Mouse (Mus musculus) CH12.LX (cell line): ENCODE data around the gene Bcat1. TPM values are rescaled to one million over a fixed set of nuclear protein-coding genes. Genes with fewer than 3 reads are reported as not detected.

Experiments used
- DNase-seq: peaks from one replicate; pipeline ENCODE4 v3.0.0-alpha.2; 2013; ENCODE audit errors: extremely low read depth
- H3K27ac ChIP-seq: 2 replicates; pipeline ENCODE4 v1.5.1; 2012; ENCODE audit warnings: low read depth, mild to moderate bottlenecking, control low read depth, moderate library complexity; ENCODE audit not compliant: insufficient read depth
- H3K27me3 ChIP-seq: replicated peaks from 2 replicates; pipeline ENCODE3; 2012; ENCODE audit warnings: inconsistent platforms
- H3K36me3 ChIP-seq, 2 experiments: replicated peaks in 1 of 2; 2 replicates each; pipeline versions ENCODE3 to v1.6.1; 2012; ENCODE audit warnings: inconsistent platforms in 1 of 2, low read length in 1 of 2, mild to moderate bottlenecking in 1 of 2, mixed read lengths in 1 of 2, moderate library complexity in 1 of 2; ENCODE audit not compliant: control insufficient read depth in 1 of 2, insufficient read depth in 1 of 2
- H3K4me1 ChIP-seq, 2 experiments: 2 replicates each; pipeline ENCODE4 v1.6.1; 2012; ENCODE audit warnings: inconsistent platforms in 1 of 2, moderate library complexity in 1 of 2; ENCODE audit not compliant: insufficient read depth in 2 of 2, control insufficient read depth in 1 of 2
- H3K4me2 ChIP-seq: 2 replicates; pipeline ENCODE4 v1.6.1; 2012; ENCODE audit warnings: low read depth, mild to moderate bottlenecking, control low read depth; ENCODE audit not compliant: poor library complexity, insufficient read depth, severe bottlenecking
- H3K4me3 ChIP-seq, 3 experiments: fragments of 150-350 bp in 1 of 3; sonication (generic) in 1 of 3; replicated peaks in 1 of 3; 2 replicates each; pipeline versions ENCODE3 to v1.5.1; 2011 to 2012; ENCODE audit warnings: low read depth in 2 of 3, low read length in 2 of 3, mild to moderate bottlenecking in 2 of 3, moderate library complexity in 2 of 3, control low read depth in 1 of 3, improper control_type of control experiment in 1 of 3, inconsistent platforms in 1 of 3, mixed read lengths in 1 of 3; ENCODE audit not compliant: poor library complexity in 1 of 3
- H3K79me2 ChIP-seq: replicated peaks from 2 replicates; pipeline ENCODE4 v1.6.1; 2012; ENCODE audit warnings: mild to moderate bottlenecking, moderate library complexity; ENCODE audit not compliant: control insufficient read depth, poor library complexity, insufficient read depth, severe bottlenecking; ENCODE audit errors: extremely low read depth
- H3K9ac ChIP-seq: 2 replicates; pipeline ENCODE4 v1.6.1; 2012; ENCODE audit warnings: low read depth, mild to moderate bottlenecking, control low read depth, moderate library complexity; ENCODE audit not compliant: insufficient read depth
- H3K9me3 ChIP-seq: replicated peaks from 2 replicates; pipeline ENCODE3; 2012; ENCODE audit warnings: low read length, inconsistent platforms, mixed read lengths
- BHLHE40 ChIP-seq: IDR thresholded peaks from 2 replicates; pipeline ENCODE4 v1.6.1; 2011; ENCODE audit warnings: mild to moderate bottlenecking, low read depth, low read length, improper control_type of control experiment
- CHD1 ChIP-seq: IDR thresholded peaks from 2 replicates; pipeline ENCODE4 v1.6.1; 2012; ENCODE audit warnings: low read depth, low read length, improper control_type of control experiment, inconsistent platforms
- ELF1 ChIP-seq: IDR thresholded peaks from 2 replicates; pipeline ENCODE4 v1.6.1; 2014; ENCODE audit warnings: low read depth, mild to moderate bottlenecking, inconsistent platforms, low read length, improper control_type of control experiment
- EP300 ChIP-seq: IDR thresholded peaks from 2 replicates; pipeline ENCODE4 v1.6.1; 2011; ENCODE audit warnings: low read length, improper control_type of control experiment
- GABPA ChIP-seq: IDR thresholded peaks from 2 replicates; pipeline ENCODE4 v1.6.1; 2012; ENCODE audit warnings: low read depth, low read length, improper control_type of control experiment, inconsistent platforms; ENCODE audit not compliant: insufficient replicate concordance
- HCFC1 ChIP-seq: IDR thresholded peaks from 2 replicates; pipeline ENCODE4 v1.6.1; 2012; ENCODE audit warnings: low read depth, mild to moderate bottlenecking, inconsistent platforms, low read length, improper control_type of control experiment
- IRF4 ChIP-seq: IDR thresholded peaks from 2 replicates; pipeline ENCODE4 v1.6.1; 2014; ENCODE audit warnings: low read depth, mild to moderate bottlenecking, inconsistent platforms, low read length, improper control_type of control experiment
- JUN ChIP-seq: IDR thresholded peaks from 2 replicates; pipeline ENCODE4 v1.6.1; 2011; ENCODE audit warnings: low read depth, mild to moderate bottlenecking, low read length, improper control_type of control experiment, moderate library complexity; ENCODE audit not compliant: insufficient read depth
- JUND ChIP-seq: conservative IDR thresholded peaks from 2 replicates; pipeline ENCODE4 v1.6.1; 2011; ENCODE audit warnings: low read depth, low read length, improper control_type of control experiment
- KAT2A ChIP-seq: IDR thresholded peaks from 2 replicates; pipeline ENCODE4 v1.6.1; 2012; ENCODE audit warnings: low read length, improper control_type of control experiment, inconsistent platforms; ENCODE audit not compliant: insufficient replicate concordance
- MAFK ChIP-seq: IDR thresholded peaks from 2 replicates; pipeline ENCODE4 v1.6.1; 2011; ENCODE audit warnings: low read length, improper control_type of control experiment; ENCODE audit not compliant: insufficient replicate concordance
- MAX ChIP-seq: IDR thresholded peaks from 2 replicates; pipeline ENCODE4 v1.6.1; 2011; ENCODE audit warnings: low read length, improper control_type of control experiment
- MEF2A ChIP-seq: IDR thresholded peaks from 2 replicates; pipeline ENCODE4 v1.6.1; 2014; ENCODE audit warnings: low read depth, mild to moderate bottlenecking, inconsistent platforms, low read length, improper control_type of control experiment, borderline replicate concordance
- MXI1 ChIP-seq: IDR thresholded peaks from 2 replicates; pipeline ENCODE4 v1.6.1; 2011; ENCODE audit warnings: mild to moderate bottlenecking, low read depth, low read length, improper control_type of control experiment
- MYC ChIP-seq: IDR thresholded peaks from 2 replicates; pipeline ENCODE4 v1.6.1; 2011; ENCODE audit warnings: low read depth, mild to moderate bottlenecking, improper control_type of control experiment, low read length
- NELFE ChIP-seq: IDR thresholded peaks from 2 replicates; pipeline ENCODE4 v1.6.1; 2011; ENCODE audit warnings: low read depth, low read length, improper control_type of control experiment
- POLR2AphosphoS2 ChIP-seq: IDR thresholded peaks from 2 replicates; pipeline ENCODE4 v1.6.1; 2011; ENCODE audit warnings: low read depth, low read length, improper control_type of control experiment
- RAD21 ChIP-seq: IDR thresholded peaks from 2 replicates; pipeline ENCODE4 v1.6.1; 2011; ENCODE audit warnings: low read depth, mild to moderate bottlenecking, low read length, improper control_type of control experiment, moderate library complexity
- RCOR1 ChIP-seq: conservative IDR thresholded peaks from 2 replicates; pipeline ENCODE4 v1.6.1; 2012; ENCODE audit warnings: low read depth, mild to moderate bottlenecking, inconsistent platforms, low read length, improper control_type of control experiment
- SIN3A ChIP-seq: IDR thresholded peaks from 2 replicates; pipeline ENCODE4 v1.6.1; 2012; ENCODE audit warnings: low read length, improper control_type of control experiment, inconsistent platforms
- SMC3 ChIP-seq: IDR thresholded peaks from 2 replicates; pipeline ENCODE4 v1.6.1; 2011; ENCODE audit warnings: low read depth, low read length, improper control_type of control experiment
- TBP ChIP-seq: conservative IDR thresholded peaks from 2 replicates; pipeline ENCODE4 v1.6.1; 2011; ENCODE audit warnings: low read depth, low read length, improper control_type of control experiment
- TCF12 ChIP-seq: IDR thresholded peaks from 2 replicates; pipeline ENCODE4 v1.6.1; 2014; ENCODE audit warnings: low read depth, mild to moderate bottlenecking, inconsistent platforms, low read length, improper control_type of control experiment
- UBTF ChIP-seq: IDR thresholded peaks from 2 replicates; pipeline ENCODE4 v1.6.1; 2012; ENCODE audit warnings: low read depth, mild to moderate bottlenecking, inconsistent platforms, low read length, improper control_type of control experiment, moderate library complexity
- USF1 ChIP-seq: IDR thresholded peaks from 2 replicates; pipeline ENCODE4 v1.6.1; 2014; ENCODE audit warnings: low read depth, mild to moderate bottlenecking, inconsistent platforms, low read length, improper control_type of control experiment
- USF2 ChIP-seq: conservative IDR thresholded peaks from 2 replicates; pipeline ENCODE4 v1.6.1; 2011; ENCODE audit warnings: low read depth, low read length, improper control_type of control experiment
- ZC3H11A ChIP-seq: IDR thresholded peaks from 2 replicates; pipeline ENCODE4 v1.6.1; 2012; ENCODE audit warnings: low read depth, mild to moderate bottlenecking, inconsistent platforms, low read length, improper control_type of control experiment
- ZNF384 ChIP-seq: IDR thresholded peaks from 2 replicates; pipeline ENCODE4 v1.6.1; 2012; ENCODE audit warnings: low read depth, low read length, improper control_type of control experiment, inconsistent platforms
- dilution Hi-C: fragments of 300-500 bp; cut with MboI; formaldehyde crosslinking; loops from 2 replicates; pipeline ENCODE4 v1.14.3; 2020; ENCODE audit warnings: low sequenced_read_pairs; ENCODE audit not compliant: extremely low pct_unique_long_range_greater_than_20kb, extremely low pct_ligation_motif_present
- in situ Hi-C: fragments of 300-500 bp; cut with MboI; formaldehyde crosslinking; loops from 3 replicates; pipeline ENCODE4 v1.14.3; 2019; ENCODE audit warnings: low sequenced_read_pairs, low pct_ligation_motif_present, low pct_unique_long_range_greater_than_20kb, mixed read lengths
- polyA plus RNA-seq: library from polyadenylated mRNA; unstranded; fragments of >175 nt; gene quantifications from 2 replicates; pipeline ENCODE4 v1.2.1, GENCODE M21; 2012; ENCODE audit warnings: low read depth; ENCODE audit not compliant: insufficient read length
- total RNA-seq, 2 experiments: library from RNA; depleted of rRNA; stranded (reverse); fragments of 300-350 nt in 1 of 2; fragments of >200 nt in 1 of 2; gene quantifications; 2 replicates each; pipeline ENCODE4 v1.2.3; 2012 to 2014

Bcat1 gene
- total and polyA plus RNA-seq, 3 experiments: 141 to 199 (median 176) TPM

- peak; percentile 79 for TF ChIP-seq EP300
- peak; percentile 79 for TF ChIP-seq TBP
- peak; percentile 96 for TF ChIP-seq MXI1
- TF ChIP-seq CHD1: no peak; the same call in 1 of the 2 replicates
- peak; percentile 93 for TF ChIP-seq TCF12
- TF ChIP-seq IRF4: peak; percentile 85
- TF ChIP-seq BHLHE40: peak; percentile 99
- TF ChIP-seq POLR2AphosphoS2: no peak
- TF ChIP-seq MYC: peak; percentile 99
- no peak; the same call in 1 of the 2 replicates for TF ChIP-seq ZNF384
- TF ChIP-seq USF1: peak; percentile 52
- 0 out of 2 replicates have a peak, but pooled peaks have one; percentile 27 for TF ChIP-seq USF2
- peak; percentile 96 for TF ChIP-seq MEF2A
Measured at GRCm38 (mm10) chr6:145120787-145121589, 45.0 kb upstream of the Bcat1 start (continued).

GRCm38 (mm10) chr6:145120086-145120485, 44.1 kb upstream of the Bcat1 start:
- dilution Hi-C loops (no loop called here), in situ Hi-C loops (no loop called here)
- no peaks in the 10 kb centered on the region for H3K9me3 ChIP-seq
- no peak overlapping the region for H3K27ac ChIP-seq
- no peaks in the 10 kb centered on the region for H3K27me3 ChIP-seq
- peaks cover 24% of the 10 kb centered on the region for H3K79me2 ChIP-seq
- peaks cover 0 to 9% of the 10 kb centered on the region in 2 experiments for H3K36me3 ChIP-seq
- no peak overlapping the region for H3K4me2 ChIP-seq
- DNase-seq: no peak
- peaks cover 23 to 49% of the 10 kb centered on the region in 2 experiments for H3K4me1 ChIP-seq
- H3K4me3 ChIP-seq: no peak overlapping the region
- TF ChIP-seq RAD21: no peak
- TF ChIP-seq TCF12: no peak
- no peak for TF ChIP-seq EP300
- TF ChIP-seq MXI1: no peak
- TF ChIP-seq JUND: no peak
- no peak overlapping the region for H3K9ac ChIP-seq

- H3K36me3 ChIP-seq: peaks cover 0 to 2% of the 10 kb centered on the region in 2 experiments
- in situ Hi-C loops (no loop called here), dilution Hi-C loops (no loop called here)
- no peaks in the 10 kb centered on the region for H3K9me3 ChIP-seq
- no peak for DNase-seq
- peak overlapping the region in 1 of 3 experiments; percentile 32 for H3K4me3 ChIP-seq
- H3K4me2 ChIP-seq: peak overlapping the region; percentile 18; the same call in 1 of the 2 replicates
- H3K27ac ChIP-seq: no peak overlapping the region
- H3K4me1 ChIP-seq: peaks cover 19 to 49% of the 10 kb centered on the region in 2 experiments
- H3K9ac ChIP-seq: no peak overlapping the region
- H3K27me3 ChIP-seq: no peaks in the 10 kb centered on the region
- no peaks in the 10 kb centered on the region for H3K79me2 ChIP-seq
- TF ChIP-seq MXI1: no peak
- TF ChIP-seq MEF2A: no peak
- no peak for TF ChIP-seq HCFC1
- no peak for TF ChIP-seq UBTF
- TF ChIP-seq BHLHE40: no peak
- TF ChIP-seq MAFK: no peak
- no peak for TF ChIP-seq ELF1
- no peak for TF ChIP-seq RCOR1
- TF ChIP-seq ZNF384: no peak
- no peak for TF ChIP-seq USF1
- no peak for TF ChIP-seq ZC3H11A
- no peak for TF ChIP-seq NELFE
- TF ChIP-seq MYC: no peak
- no peak for TF ChIP-seq KAT2A
- TF ChIP-seq SIN3A: no peak
- no peak for TF ChIP-seq JUN
- no peak for TF ChIP-seq MAX
- TF ChIP-seq SMC3: no peak
- no peak for TF ChIP-seq GABPA
Measured at GRCm38 (mm10) chr6:145116098-145116672, 40.2 kb upstream of the Bcat1 start.
